Mouse (Mus musculus) limb, embryonic 14.5 days (tissue): ENCODE results near the gene Hnrnpk. TPM values are rescaled to one million over a fixed set of nuclear protein-coding genes. Genes with fewer than 3 reads are reported as not detected.
"Not testable (repeated sequence)": the region's sequence is repeated elsewhere in the genome, so short reads cannot be mapped to it uniquely, and the experiment has no call there.

Experiments
- ATAC-seq: fragments of 200-750 bp; cut with Nextera tagmentation; 2 replicates; pipeline ENCODE4 v1.8.0; 2017; ENCODE audit warnings: low read depth, moderate number of reproducible peaks, moderate TSS enrichment; ENCODE audit not compliant: low FRiP score
- DNase-seq: peaks from one replicate; pipeline ENCODE4 v3.0.0-alpha.2; 2015; ENCODE audit warnings: low spot score
- H3K27ac ChIP-seq: fragments of 300-500 bp; sonication (generic); replicated peaks from 2 replicates; pipeline ENCODE4 v1.5.1; 2014; ENCODE audit warnings: low read depth, mild to moderate bottlenecking, low read length, moderate library complexity, mixed read lengths
- H3K27me3 ChIP-seq: fragments of 300-500 bp; sonication (generic); 2 replicates; pipeline ENCODE4 v1.6.1; 2014; ENCODE audit warnings: low read length, mixed read lengths; ENCODE audit not compliant: control insufficient read depth, insufficient read depth
- H3K36me3 ChIP-seq: fragments of 300-500 bp; sonication (generic); 2 replicates; pipeline ENCODE4 v1.6.1; 2014; ENCODE audit warnings: mild to moderate bottlenecking, low read length, moderate library complexity, mixed read lengths; ENCODE audit not compliant: control insufficient read depth, insufficient read depth
- H3K4me1 ChIP-seq: fragments of 300-500 bp; sonication (generic); 2 replicates; pipeline ENCODE4 v1.6.1; 2014; ENCODE audit warnings: antibody characterized with exemption, low read length, mixed read lengths; ENCODE audit not compliant: control insufficient read depth, insufficient read depth
- H3K4me2 ChIP-seq: fragments of 300-500 bp; sonication (generic); replicated peaks from 2 replicates; pipeline ENCODE4 v1.6.1; 2014; ENCODE audit warnings: low read depth, mild to moderate bottlenecking, low read length, moderate library complexity; ENCODE audit not compliant: severe bottlenecking
- H3K4me3 ChIP-seq: fragments of 300-500 bp; sonication (generic); replicated peaks from 2 replicates; pipeline ENCODE4 v1.5.1; 2014; ENCODE audit warnings: low read length
- H3K9ac ChIP-seq: fragments of 300-500 bp; sonication (generic); 2 replicates; pipeline ENCODE4 v1.6.1; 2014; ENCODE audit warnings: mild to moderate bottlenecking, low read depth, low read length, moderate library complexity; ENCODE audit not compliant: severe bottlenecking
- H3K9me3 ChIP-seq: fragments of 300-500 bp; sonication (generic); 2 replicates; pipeline ENCODE4 v1.6.1; 2016; ENCODE audit warnings: low read length; ENCODE audit not compliant: control insufficient read depth
- POLR2A ChIP-seq: fragments of 200-500 bp; IDR thresholded peaks from 2 replicates; pipeline ENCODE4 v1.8.0; 2012; ENCODE audit warnings: inconsistent platforms, mild to moderate bottlenecking, moderate library complexity, borderline replicate concordance; ENCODE audit not compliant: insufficient read depth, insufficient read length; ENCODE audit errors: extremely low read depth
- WGBS: fragments of 180-500 bp; shearing (Covaris S2); extraction: QIAGEN DNeasy Blood & Tissue Kit; methylation state at CpG from one replicate; pipeline ENCODE4 v1.1.7; 2014; 5-methylcytosine and 5-hydroxymethylcytosine counted together
- polyA plus RNA-seq, 2 experiments: library from polyadenylated mRNA; depleted of rRNA in 1 of 2; stranded (reverse) in 1 of 2; unstranded in 1 of 2; fragments of >200 nt; fragmentation: Nextera tagmentation in 1 of 2; extraction: Ambion mirVana in 1 of 2; gene quantifications; 2 replicates each; pipeline versions ENCODE4 v1.2.1 to v1.2.3; 2012 to 2014

The Hnrnpk gene
- polyA plus RNA-seq, 2 experiments, result 883 to 1,312 TPM

GRCm38 (mm10) chr13:58402003-58402743 is 970 bp downstream of the Hnrnpk start, which contains the start of gene Rmi1:
Gene Rmi1 (plus strand): TSS chr13:58402248.
- Histone ChIP-seq H3K9ac (peak within 1 kb of the TSS; percentile 100), H3K4me3 (peak within 1 kb of the TSS; percentile 100), H3K36me3 (peaks cover 28% of the 10 kb centered on the region), H3K27ac (peak within 1 kb of the TSS; percentile 99), H3K4me2 (peak within 1 kb of the TSS; percentile 82), H3K27me3 (no peaks in the 10 kb centered on the region), H3K4me1 (no peaks in the 10 kb centered on the region), H3K9me3 (no peaks in the 10 kb centered on the region)
- WGBS, result under 1% methylated on average over 61 of the region's 91 CpGs
- peak; percentile 96 for DNase-seq
- TF ChIP-seq POLR2A, result peak; percentile 94; the same call in 1 of the 2 replicates
- ATAC-seq, result peak; percentile 94

GRCm38 (mm10) chr13:58401135-58402002 is 1.8 kb downstream of the Hnrnpk start:
- WGBS, result 1% methylated on average over 37 of the region's 100 CpGs
- Histone ChIP-seq H3K9me3 (no peaks in the 10 kb centered on the region), H3K27ac (peak overlapping the region; percentile 99), H3K4me1 (no peaks in the 10 kb centered on the region), H3K27me3 (no peaks in the 10 kb centered on the region), H3K4me2 (peak overlapping the region; percentile 82), H3K9ac (peak overlapping the region; percentile 100), H3K4me3 (peak overlapping the region; percentile 100), H3K36me3 (peaks cover 31% of the 10 kb centered on the region)
- DNase-seq, result peak; percentile 71
- ATAC-seq, result peak; percentile 23
- TF ChIP-seq POLR2A, result no peak

DNA sequence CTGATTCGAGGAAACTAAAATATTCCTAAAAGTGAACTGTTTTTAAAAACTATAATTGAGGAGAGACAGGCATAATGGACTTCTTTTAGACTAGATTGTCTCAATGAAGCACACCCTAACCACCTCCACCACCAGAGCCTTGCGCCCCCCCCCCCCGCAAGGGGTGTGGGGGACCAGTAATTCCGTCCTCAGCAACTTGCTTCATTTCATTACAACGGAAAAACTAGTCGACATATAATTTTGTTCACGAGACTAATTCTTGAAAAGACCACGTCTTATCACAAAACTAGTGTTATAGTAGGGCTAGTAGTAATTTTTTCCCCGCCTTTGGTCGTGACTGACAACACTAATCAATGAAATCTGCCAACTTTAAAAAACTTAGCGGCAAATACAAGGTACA is 2.6 kb downstream of the Hnrnpk start:
- no peak for ATAC-seq
- H3K27ac ChIP-seq, result no peak overlapping the region
- no peak for DNase-seq

GRCm38 (mm10) chr13:58397651-58398050 is 5.5 kb downstream of the Hnrnpk start:
- WGBS, result 91% methylated on average over 13 of the region's 13 CpGs
- Histone ChIP-seq H3K27ac (no peak overlapping the region), H3K4me1 (no peaks in the 10 kb centered on the region), H3K27me3 (no peaks in the 10 kb centered on the region), H3K4me2 (no peak overlapping the region), H3K9ac (no peak overlapping the region), H3K9me3 (no peaks in the 10 kb centered on the region), H3K4me3 (no peak overlapping the region), H3K36me3 (peaks cover 63% of the 10 kb centered on the region)
- no peak for TF ChIP-seq POLR2A
- DNase-seq (no peak), ATAC-seq (no peak)

More for the DNA sequence above, 2.6 kb downstream of the Hnrnpk start:
- Histone ChIP-seq H3K36me3 (peaks cover 35% of the 10 kb centered on the region), H3K4me2 (peak overlapping the region; percentile 82), H3K4me1 (no peaks in the 10 kb centered on the region), H3K4me3 (peak overlapping the region; percentile 100), H3K9me3 (no peaks in the 10 kb centered on the region), H3K9ac (peak overlapping the region; percentile 100), H3K27me3 (no peaks in the 10 kb centered on the region)
- TF ChIP-seq POLR2A, result no peak
- WGBS, result under 1% methylated on average over 11 of the region's 11 CpGs

- H3K9me3 ChIP-seq, H3K4me3 ChIP-seq, H3K4me1 ChIP-seq, ATAC-seq, H3K27ac ChIP-seq, H3K9ac ChIP-seq, H3K4me2 ChIP-seq, H3K27me3 ChIP-seq, DNase-seq: not testable (repeated sequence)
- peaks cover 83% of the 10 kb centered on the region for H3K36me3 ChIP-seq
- 83% methylated on average over 11 of the region's 11 CpGs for WGBS
Observed at GRCm38 (mm10) chr13:58394392-58394791, 8.8 kb downstream of the Hnrnpk start.
